Mouse (Mus musculus) brain, embryonic 14.5 days (tissue): Measurements from ENCODE around the gene Mnd1. TPM values are rescaled to one million over a fixed set of nuclear protein-coding genes. Genes with fewer than 3 reads are reported as not detected.
A peak's percentile ranks its signal among the peaks of the same experiment; 100 is the strongest.

Experiments
- DNase-seq: peaks from one replicate; pipeline ENCODE4 v3.0.0-alpha.2; 2011; ENCODE audit warnings: low read depth
- CTCF ChIP-seq: fragments of 200-500 bp; IDR thresholded peaks from 2 replicates; pipeline ENCODE4 v1.5.1; 2012; ENCODE audit warnings: inconsistent platforms, mild to moderate bottlenecking, moderate library complexity, borderline replicate concordance; ENCODE audit not compliant: insufficient read depth, insufficient read length; ENCODE audit errors: extremely low read depth
- POLR2A ChIP-seq: fragments of 200-500 bp; IDR thresholded peaks from 2 replicates; pipeline ENCODE4 v1.6.1; 2012; ENCODE audit warnings: mild to moderate bottlenecking, inconsistent platforms, borderline replicate concordance; ENCODE audit not compliant: poor library complexity, insufficient read depth, insufficient read length, severe bottlenecking; ENCODE audit errors: extremely low read depth
- polyA plus RNA-seq: library from polyadenylated mRNA; depleted of rRNA; stranded (reverse); fragments of >200 nt; gene quantifications from 2 replicates; pipeline ENCODE4 v1.2.3, GENCODE M21; 2012

Mnd1 gene
- polyA plus RNA-seq, 1 experiment = 1.7 TPM

DNA sequence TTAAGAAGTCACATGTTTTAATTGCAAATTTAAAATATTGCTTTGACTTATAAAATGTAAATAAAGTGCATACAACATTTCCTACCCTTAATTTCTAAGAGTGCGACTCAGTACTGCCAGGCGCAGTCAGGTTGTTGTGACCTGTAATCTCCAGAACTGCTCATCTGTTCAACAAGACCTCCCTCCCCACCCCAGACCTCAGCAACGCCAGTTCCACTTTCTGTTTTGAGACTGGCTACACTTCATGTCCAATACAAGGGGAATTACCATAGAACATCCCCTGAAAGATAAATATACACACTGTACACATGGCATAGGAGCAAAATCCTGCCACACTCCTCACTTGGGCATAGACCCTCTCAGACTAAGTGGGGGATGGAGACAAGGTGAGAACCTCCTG, 28.9 kb downstream of the Mnd1 start:
- TF ChIP-seq POLR2A (no peak), CTCF (no peak)
- DNase-seq = no peak

DNA sequence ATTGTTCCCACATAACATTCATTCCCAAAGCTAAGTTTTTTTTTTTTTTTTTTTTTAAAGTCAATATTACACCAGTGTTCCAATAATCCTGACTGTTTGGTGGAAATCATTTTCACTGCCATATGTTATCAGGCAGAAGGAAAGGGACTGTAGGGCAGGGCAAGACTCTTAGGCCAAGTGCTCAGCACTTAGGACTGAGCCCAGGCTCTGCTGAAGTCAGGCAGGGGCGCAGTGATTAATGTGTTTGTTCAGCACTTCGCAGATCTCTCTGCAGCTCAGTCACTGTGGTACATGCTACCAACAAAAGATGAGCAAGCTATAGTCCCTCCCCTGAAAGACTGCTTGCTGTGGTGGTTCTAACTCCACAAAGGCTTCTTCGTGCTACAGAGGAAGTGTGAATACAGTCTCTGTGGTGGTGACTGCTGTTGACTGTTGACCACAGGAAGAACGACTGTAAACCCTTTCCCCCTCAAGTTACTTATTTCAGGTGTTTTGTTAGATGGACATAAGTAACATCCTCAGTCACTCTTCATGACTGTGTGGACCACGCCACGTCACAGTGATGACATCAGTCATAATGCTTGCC, 29.8 kb downstream of the Mnd1 start:
- DNase-seq = no peak
- TF ChIP-seq CTCF = no peak
- TF ChIP-seq POLR2A = no peak

GRCm38 (mm10) chr3:84123461-84123860, 32.1 kb downstream of the Mnd1 start:
- DNase-seq = peak; percentile 20
- peak; percentile 49; the same call in 1 of the 2 replicates for TF ChIP-seq CTCF
- no peak for TF ChIP-seq POLR2A

- no peak for DNase-seq
- TF ChIP-seq CTCF (no peak), POLR2A (no peak)
These were observed 36.9 kb downstream of the Mnd1 start for GRCm38 (mm10) chr3:84118718-84119117.

- TF ChIP-seq CTCF (no peak), POLR2A (no peak)
These were observed 37.4 kb downstream of the Mnd1 start for GRCm38 (mm10) chr3:84118178-84118577.

DNA sequence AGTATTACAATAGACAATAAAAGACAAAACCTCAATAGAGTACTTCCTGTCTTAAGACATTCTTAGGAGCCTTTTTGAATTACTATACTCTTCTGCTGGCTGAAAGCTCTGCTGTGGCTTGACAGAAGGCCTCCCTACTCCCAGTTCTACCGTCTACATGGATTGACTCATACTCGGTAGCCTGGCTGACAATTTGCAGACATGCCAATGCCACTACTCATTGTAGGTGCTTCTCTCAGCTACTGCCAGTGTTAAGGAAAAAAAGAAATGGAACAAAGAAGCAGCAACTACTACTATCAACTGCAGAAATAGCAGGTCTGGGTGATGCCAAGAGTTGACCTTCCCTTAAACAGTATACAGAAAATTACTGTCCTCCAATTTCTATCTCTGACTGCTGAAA, 47.0 kb downstream of the Mnd1 start:
- DNase-seq = no peak
- no peak for TF ChIP-seq POLR2A
- no peak for TF ChIP-seq CTCF

More at GRCm38 (mm10) chr3:84118178-84118577, 37.4 kb downstream of the Mnd1 start:
- DNase-seq = no peak

DNA sequence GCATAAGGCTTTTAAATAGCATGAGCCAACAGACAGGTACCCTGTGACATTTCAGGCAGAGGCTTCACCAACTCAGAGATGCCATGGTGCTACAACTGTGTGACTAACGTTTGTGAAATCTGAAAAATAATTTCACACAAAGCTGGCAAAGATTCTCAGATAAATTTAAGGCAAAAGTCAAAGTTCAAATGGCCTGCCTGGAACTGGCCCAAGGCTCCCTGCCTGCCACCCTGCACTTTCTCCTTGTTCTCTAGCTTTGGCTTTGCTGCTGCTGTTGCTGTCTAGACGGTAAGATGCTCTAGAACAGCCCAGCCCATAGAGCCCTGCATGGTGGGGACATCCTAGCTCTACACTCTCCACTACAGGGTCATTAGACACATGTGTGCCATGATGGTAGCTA, 49.5 kb downstream of the Mnd1 start:
- no peak for TF ChIP-seq CTCF
- no peak for TF ChIP-seq POLR2A
- DNase-seq = no peak

- TF ChIP-seq POLR2A (no peak), CTCF (no peak)
- DNase-seq = no peak
These were observed 52.0 kb downstream of the Mnd1 start for GRCm38 (mm10) chr3:84103536-84103935.

- no peak for TF ChIP-seq CTCF
- no peak for TF ChIP-seq POLR2A
- no peak for DNase-seq
These were observed 62.7 kb downstream of the Mnd1 start for GRCm38 (mm10) chr3:84092875-84093274.

DNA sequence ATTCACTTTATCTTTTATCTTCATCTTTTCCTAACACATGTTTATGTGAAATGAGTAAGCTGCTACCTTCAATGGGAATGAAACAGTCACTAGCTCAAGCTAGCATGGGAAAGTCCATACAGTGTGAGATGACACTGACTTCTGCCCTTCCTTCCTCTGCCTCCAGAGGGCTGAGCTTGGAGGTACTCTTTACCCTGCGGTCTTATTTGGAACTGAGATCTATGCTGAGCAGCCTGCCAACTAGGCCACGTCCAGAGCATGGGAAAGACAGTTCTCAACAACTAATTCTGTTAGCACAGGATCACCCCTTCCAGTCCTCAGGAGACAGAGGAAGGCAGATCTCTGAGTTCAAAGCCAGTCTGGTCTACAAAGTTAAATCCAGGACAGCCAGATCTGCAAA, 64.6 kb downstream of the Mnd1 start:
- no peak for DNase-seq
- TF ChIP-seq POLR2A = no peak
- peak; percentile 15; the same call in 1 of the 2 replicates for TF ChIP-seq CTCF

DNA sequence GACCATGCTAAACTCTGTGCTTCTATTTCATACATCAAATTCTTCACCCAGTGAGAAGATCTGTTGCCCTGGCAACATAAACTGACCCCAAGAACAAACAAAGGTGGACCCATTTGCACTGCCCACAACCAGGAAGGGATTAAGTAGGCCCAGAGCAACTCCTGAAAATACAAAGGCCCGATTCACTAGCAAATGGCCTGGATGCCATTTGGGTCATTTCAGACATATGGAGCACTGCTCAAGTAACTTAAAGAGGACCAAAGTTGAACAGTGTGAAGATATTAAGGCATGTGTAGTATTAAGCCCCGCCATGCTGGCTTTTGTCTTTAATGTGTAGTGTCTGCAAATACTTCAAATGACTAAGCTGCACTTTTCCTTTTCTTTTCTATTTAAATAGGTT, 68.7 kb downstream of the Mnd1 start:
- DNase-seq = peak; percentile 11
- TF ChIP-seq CTCF = no peak

DNA sequence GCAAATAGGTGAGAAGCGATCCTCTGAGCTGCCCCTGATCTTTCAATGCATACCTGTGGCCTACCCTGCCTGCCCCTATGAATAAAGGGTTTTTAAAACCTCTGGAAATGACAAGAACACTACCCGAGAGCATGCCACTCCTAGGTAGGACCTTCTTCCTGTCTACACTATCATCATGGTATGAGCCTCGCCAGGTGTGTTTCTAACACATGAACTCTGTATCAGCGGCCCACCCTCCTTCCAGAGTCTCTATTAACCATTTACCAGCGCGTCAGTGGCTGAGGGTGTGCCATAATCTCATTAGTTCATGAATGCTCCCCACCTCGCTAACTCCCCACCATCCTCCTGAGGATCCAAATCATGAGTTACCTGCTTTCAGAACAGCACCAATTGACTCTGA, 69.2 kb downstream of the Mnd1 start:
- TF ChIP-seq POLR2A (no peak), CTCF (no peak)
- no peak for DNase-seq

GRCm38 (mm10) chr3:84085429-84085828, 70.2 kb downstream of the Mnd1 start:
- TF ChIP-seq CTCF (no peak), POLR2A (no peak)
- no peak for DNase-seq

DNA sequence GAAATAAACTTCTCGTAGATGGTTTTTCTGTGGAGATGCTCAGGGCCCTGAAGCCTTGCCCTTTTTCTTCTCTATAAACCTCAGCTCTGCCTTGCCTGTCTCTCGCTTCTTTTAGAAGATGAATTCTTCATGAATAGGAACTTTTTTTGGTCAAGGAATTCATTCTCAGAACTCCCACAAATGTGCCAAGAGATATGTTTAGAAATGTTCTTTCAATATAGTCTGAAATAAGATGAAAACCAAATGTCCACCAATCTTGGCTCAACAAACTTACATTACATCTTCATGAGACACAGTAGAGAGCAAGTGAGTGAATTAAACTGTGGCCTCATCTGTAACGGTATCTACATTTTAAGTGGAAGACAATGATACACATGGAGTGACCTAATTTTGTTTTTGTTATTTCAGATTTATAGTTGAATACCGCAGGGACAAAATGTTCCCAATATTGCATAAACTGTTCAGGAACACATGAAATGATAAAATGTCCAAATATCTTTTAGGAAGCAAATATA, 74.3 kb downstream of the Mnd1 start:
- DNase-seq = no peak
- TF ChIP-seq POLR2A = no peak
- TF ChIP-seq CTCF = no peak
